Mouse (Mus musculus) T-helper 2 cell (primary cell): ENCODE results near the gene Meis2.

Experiments used
- in situ Hi-C: fragments of 300-600 bp; cut with MboI, MseI; formaldehyde crosslinking; loops from one replicate; pipeline ENCODE4 v1.15.1; 2025; ENCODE audit warnings: high pct_unique_total_duplicates

Meis2 gene

GRCm38 (mm10) chr2:115859371-115860140 is 206.1 kb downstream of the Meis2 start:
- in situ Hi-C loops, result loop anchor here (5.0 kb wide), 1 partner anchor 203 kb away; no protein-coding TSS in a partner anchor

- in situ Hi-C loops, result loop anchor here (5.0 kb wide), 1 partner anchor 203 kb away; no protein-coding TSS in a partner anchor
Observed at GRCm38 (mm10) chr2:115858927-115859326, 206.7 kb downstream of the Meis2 start.

- in situ Hi-C loops, result loop anchor here (5.0 kb wide), 1 partner anchor 204 kb away; no protein-coding TSS in a partner anchor
Observed at GRCm38 (mm10) chr2:115858246-115858645, 207.4 kb downstream of the Meis2 start.

- in situ Hi-C loops, result loop anchor here (5.0 kb wide), 1 partner anchor 205 kb away; no protein-coding TSS in a partner anchor
Observed at GRCm38 (mm10) chr2:115857123-115858080, 208.2 kb downstream of the Meis2 start.

GRCm38 (mm10) chr2:115856401-115857073 is 209.1 kb downstream of the Meis2 start:
- in situ Hi-C loops, result loop anchor here (5.0 kb wide), 1 partner anchor 206 kb away; no protein-coding TSS in a partner anchor

- in situ Hi-C loops, result loop anchor here (5.0 kb wide), 1 partner anchor 207 kb away; no protein-coding TSS in a partner anchor
Observed at GRCm38 (mm10) chr2:115855511-115856400, 209.9 kb downstream of the Meis2 start.

GRCm38 (mm10) chr2:115854828-115855311 is 210.8 kb downstream of the Meis2 start:
- in situ Hi-C loops, result loop anchor here (5.0 kb wide), 1 partner anchor 207 kb away; no protein-coding TSS in a partner anchor

- in situ Hi-C loops, result no loop called here
Observed at GRCm38 (mm10) chr2:115854007-115854827, 211.4 kb downstream of the Meis2 start.

- in situ Hi-C loops, result no loop called here
Observed at GRCm38 (mm10) chr2:115853221-115853620, 212.4 kb downstream of the Meis2 start.

GRCm38 (mm10) chr2:115852615-115853014 is 213.0 kb downstream of the Meis2 start:
- in situ Hi-C loops, result no loop called here

- in situ Hi-C loops, result no loop called here
Observed at GRCm38 (mm10) chr2:115852109-115852508, 213.5 kb downstream of the Meis2 start.

GRCm38 (mm10) chr2:115850961-115851360 is 214.7 kb downstream of the Meis2 start:
- in situ Hi-C loops, result no loop called here

- in situ Hi-C loops, result no loop called here
Observed at GRCm38 (mm10) chr2:115842821-115843220, 222.8 kb downstream of the Meis2 start.

GRCm38 (mm10) chr2:115836034-115836433 is 229.6 kb downstream of the Meis2 start:
- in situ Hi-C loops, result no loop called here

- in situ Hi-C loops, result no loop called here
Observed at GRCm38 (mm10) chr2:115822361-115822760, 243.3 kb downstream of the Meis2 start.

- in situ Hi-C loops, result no loop called here
Observed at GRCm38 (mm10) chr2:115817959-115818358, 247.7 kb downstream of the Meis2 start.

GRCm38 (mm10) chr2:115813721-115814120 is 251.9 kb downstream of the Meis2 start:
- in situ Hi-C loops, result no loop called here

GRCm38 (mm10) chr2:115813316-115813715 is 252.3 kb downstream of the Meis2 start:
- in situ Hi-C loops, result no loop called here
